Mouse (Mus musculus) CD4-positive naive resting alpha-beta T cell, adult 76 days (primary cell): Measurements from ENCODE around the gene Slc48a1. TPM values are rescaled to one million over a fixed set of nuclear protein-coding genes. Genes with fewer than 3 reads are reported as not detected.

Source experiments
- total RNA-seq: library from RNA; stranded (reverse); gene quantifications from one replicate; pipeline ENCODE4 v1.2.4, GENCODE M21; 2023

Gene Slc48a1
- total RNA-seq = 24.5 TPM

DNA sequence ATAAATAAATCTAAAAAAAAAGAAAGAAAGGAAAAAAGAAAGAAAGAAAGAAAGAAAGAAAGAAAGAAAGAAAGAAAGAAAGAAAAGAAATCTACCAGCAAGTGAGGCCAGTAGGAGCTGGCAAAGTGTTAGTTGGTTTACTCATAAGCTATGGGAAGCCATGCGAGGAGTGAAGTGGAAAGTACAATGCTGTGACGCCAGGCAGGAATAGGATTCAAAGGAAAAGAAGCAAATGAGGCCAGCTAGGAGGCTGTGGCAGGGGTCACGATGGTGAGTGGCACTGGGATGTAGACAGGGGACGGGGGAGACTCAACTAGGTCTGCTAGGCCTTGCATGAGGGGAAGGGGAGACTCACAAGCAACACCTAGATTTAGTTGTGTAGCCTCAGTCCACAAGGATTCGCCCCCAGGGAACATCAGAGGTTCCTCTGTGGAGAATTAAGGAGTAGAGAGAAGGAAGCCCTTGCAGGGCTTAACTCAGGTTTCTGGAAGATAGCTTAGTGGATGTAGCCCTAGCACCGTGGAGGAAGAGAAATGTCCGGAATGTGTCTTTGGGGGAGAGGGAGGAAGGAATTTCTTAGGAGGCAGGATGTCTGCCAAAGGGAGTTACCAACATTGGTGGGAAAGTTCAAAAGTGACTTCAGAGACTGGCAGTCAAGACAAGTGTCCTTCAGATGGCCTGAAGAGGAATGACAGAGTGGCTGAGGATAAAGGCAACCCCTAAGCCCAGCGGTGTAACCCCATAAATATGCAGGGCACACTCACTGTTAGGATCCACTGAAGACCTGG lies at the start of gene Slc48a1:
Gene Slc48a1 (plus strand): TSS at position 210 of the 788 bp plus-strand sequence.

DNA sequence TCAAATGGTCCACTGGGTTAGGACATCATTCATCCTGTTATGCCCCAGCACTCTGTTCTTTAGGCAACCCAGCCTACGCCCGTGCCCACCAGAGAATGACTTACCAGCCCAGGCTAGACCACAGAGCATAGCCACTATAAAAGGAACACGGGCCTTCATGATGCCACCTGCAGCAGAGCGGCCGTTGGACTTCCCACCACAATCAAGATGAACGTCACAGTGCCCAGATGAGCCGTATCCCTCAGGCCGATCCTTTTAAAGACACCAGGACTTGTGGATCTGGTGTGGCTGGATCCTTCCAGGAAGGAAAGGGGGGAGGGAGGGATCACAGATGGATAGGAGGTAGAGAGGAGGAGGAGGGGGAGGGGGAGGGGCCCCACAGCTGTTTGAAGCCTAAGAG lies 47.2 kb upstream of the Slc48a1 start, which contains the start of gene Endou:
Gene Endou (minus strand): TSS at position 229 of the 400 bp plus-strand sequence.

DNA sequence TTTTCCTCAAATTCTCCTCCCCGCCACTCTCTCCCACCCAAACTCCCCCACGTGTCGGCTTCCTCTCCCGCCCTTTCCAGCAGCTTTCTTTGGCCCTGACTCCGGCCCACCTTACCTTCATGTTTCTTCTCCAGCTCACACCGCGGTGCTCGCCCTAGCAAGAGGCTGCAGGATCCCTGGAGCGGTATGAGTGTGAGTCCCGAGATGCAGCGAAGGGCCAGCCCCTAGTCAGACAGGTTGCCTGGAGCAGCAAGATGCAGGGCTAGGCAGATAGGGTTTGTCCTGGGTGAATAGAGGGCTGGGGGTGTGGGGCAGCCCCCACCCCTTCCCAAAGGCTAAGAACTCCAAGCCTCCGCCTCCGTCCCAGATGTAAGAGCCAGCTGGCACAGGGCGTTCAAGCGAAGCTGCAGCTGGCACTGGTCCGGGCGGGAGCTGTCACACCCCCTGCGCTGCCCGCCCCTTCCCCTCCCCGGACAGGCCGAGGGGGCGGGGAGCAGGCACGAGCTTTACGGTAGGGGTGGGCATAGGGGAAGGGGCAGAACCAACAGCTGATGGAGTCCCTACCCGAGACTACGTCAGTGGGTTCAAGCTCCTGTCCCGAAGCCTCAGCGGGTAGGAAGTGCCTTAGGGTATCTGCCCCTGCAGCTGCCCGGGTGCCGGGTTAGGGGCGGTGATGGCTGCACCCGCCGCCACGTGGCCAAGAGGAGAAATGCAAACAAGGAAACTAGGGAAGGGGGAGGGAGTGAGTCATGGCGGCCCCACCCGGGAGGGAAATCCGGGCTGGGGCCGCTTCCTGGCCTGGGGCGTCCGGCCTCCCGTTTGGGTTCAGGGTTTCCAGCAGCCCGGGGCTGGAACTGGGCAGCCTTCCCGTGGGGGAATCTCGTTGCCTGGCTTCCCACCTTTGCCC lies 10.8 kb upstream of the Slc48a1 start, which contains the start of gene Rapgef3:
Gene Rapgef3 (minus strand): TSS at position 693 of the 907 bp plus-strand sequence.

Other genes with a start within 250 kb of the Slc48a1 start
- gene Rpap3, start 72.7 kb upstream of the Slc48a1 start, total RNA-seq = 19.2 TPM
- gene Endou, start 47.2 kb upstream of the Slc48a1 start, total RNA-seq = 0.82 TPM
- 3.5 TPM for gene Rapgef3, start 10.5 kb upstream of the Slc48a1 start, total RNA-seq
- gene Hdac7, start 66.0 kb downstream of the Slc48a1 start, total RNA-seq = 131 TPM
- gene Vdr, start 132.1 kb downstream of the Slc48a1 start, total RNA-seq = 0.23 TPM
- 12.0 TPM for gene Tmem106c, start 185.7 kb downstream of the Slc48a1 start, total RNA-seq
- not detected for gene Col2a1, start 226.2 kb downstream of the Slc48a1 start, total RNA-seq